Mouse (Mus musculus): Measurements from ENCODE around the gene Tas2r143.
A peak's percentile ranks its signal among the peaks of the same experiment; 100 is the strongest.

Tas2r143 gene

DNA sequence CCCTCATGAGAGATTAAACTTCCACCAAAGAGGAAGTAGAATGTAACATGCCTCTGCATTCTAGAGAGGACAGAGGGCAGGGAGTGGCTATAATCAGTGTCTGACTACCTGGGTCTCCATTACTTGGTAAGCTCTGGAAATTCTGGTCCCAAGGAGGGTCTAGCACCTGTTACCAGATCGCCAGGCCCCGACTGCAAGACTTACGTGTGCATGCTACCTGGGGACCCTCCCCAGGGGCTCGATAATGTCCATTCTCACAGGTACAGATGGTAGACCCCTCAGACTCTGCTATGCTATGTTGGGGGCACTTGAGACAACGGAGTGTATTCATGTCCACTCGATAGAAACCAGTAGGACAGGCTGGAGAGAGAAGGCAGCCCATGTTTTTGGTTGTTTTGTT, 34.8 kb upstream of the Tas2r143 start:
- DNase-seq (ENCODE audit: low read depth, low spot score): no peak

DNA sequence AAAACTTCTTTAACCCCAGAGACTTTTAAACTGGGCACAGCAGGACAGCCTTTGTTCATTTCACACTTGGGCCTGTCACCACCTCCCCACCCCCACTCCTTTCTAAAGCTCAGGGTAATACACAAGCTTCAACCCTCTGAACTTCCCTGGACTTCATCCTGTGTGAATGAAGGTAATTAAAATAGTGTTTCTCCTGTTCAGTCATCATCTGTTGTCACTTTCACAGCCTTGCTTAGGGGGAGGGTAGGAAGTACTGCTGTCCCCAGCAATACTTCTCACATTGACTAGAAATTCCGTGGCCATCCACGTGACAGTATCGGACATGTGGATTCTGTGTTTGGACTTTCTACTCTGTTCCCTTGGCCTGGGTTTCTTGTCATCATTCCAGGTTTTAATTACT, 30.2 kb upstream of the Tas2r143 start:
- no peak for DNase-seq (ENCODE audit: low read depth, low spot score)

DNA sequence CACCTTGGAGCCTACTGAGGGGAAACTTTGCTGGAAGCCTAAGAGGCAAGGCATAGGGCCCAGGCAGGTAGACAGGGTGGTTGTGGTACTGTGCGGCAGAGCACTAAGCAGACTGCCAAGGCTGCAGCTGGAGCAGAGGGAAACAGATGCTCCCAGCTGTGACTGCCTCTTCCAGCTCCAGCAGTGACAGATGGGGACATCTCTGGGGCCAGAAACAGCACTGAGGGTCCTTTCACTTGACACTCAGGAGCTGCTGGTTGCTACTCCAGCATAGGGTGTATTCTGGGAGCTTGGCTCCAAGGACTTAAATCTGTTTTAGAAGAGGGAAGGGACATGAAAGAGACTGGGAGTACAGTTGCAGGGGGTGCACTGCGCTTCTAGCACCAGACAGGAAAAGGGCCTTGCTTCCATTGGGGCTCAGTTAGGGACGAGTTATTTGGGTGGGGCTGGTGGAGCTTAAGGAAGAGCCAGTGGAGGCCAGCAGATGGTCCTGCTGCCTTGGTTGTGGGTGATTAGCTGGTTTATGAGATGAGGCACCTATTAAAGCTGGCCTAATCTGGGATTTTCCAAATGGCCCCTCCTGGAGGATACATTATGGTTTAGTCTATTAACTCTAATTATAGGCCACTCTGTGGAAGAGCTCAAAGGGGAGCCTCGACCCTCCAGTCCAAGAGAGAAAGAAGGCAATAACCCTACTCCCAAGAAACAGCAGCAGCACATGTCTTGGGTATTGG, 29.2 kb upstream of the Tas2r143 start:
- no peak for DNase-seq (ENCODE audit: low read depth, low spot score)

DNA sequence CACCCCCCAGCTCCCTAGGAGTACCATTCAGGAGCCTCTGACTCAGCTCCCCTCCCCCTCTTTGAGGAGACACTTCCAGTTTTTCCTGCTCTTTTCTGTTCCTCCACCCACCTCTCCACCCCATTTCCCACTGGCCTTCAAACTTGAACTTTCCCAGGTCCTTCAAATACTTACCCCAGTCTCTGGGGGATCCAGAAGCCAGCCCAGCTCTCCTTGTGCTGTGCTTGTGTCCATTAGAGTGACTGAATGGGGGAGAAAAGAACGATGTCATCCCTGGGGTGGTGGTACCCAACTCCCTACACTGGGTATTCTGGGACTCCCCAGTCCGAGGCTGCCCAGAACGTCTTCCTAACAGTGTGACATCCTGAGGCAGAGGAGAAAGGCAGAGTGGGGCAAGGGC, 28.0 kb upstream of the Tas2r143 start:
- no peak for DNase-seq (ENCODE audit: low read depth, low spot score)

DNA sequence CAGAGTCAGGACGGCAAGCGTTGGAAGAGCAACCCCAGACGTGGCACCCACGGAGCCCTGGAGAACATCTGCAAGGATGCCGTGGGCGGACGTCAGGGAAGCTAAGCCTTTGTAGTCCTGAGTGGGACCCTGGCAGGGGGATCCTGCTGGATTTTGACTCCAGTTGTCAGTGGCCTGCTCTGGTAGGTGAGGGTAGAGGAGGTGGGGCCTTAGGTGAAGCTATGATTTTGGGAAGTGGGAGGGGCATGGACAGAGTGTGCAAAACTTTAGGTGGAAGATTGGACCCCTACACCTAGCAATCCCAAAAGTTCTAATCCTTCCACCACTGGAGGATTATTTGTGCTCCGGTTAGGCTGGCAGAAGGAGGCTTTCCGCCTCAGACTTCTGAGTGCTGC, 27.6 kb upstream of the Tas2r143 start:
- DNase-seq (ENCODE audit: low read depth, low spot score): no peak

DNA sequence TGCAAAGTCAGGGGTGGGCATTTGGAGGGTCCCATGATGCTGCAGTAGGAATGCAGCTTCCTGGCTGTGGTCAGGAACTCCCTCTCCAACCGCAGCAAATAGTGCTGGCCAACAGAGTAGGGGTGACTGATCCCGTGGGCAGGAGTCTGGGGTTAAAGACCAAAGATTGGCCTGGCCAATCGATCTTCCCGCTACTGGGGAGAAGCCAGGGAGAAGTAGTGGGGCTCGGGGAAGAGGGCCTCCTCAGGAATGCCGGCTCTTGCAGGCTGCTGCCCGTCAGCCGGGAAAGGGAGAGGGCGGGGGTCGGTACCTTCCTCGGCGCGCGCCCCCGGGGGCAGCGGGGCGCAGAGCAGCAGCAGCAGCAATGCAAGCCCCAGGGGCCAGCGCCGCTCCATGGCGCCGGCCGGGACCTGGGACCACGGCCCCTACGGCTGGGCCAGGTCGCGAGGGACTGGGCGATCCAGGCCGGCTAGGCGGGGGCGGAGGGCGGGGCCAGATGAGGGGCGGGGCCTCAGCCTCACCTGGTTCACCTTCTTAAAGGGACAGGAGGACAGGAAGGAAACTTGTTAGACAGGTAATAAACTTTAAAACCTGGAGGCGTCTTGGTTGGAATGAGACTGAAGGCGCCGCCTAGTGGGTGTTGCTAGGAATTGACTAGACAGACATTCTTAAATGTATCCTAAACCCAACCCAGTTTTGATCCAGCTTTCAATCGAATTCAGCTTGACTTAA, 27.1 kb upstream of the Tas2r143 start, which contains the start of gene Epha1:
Epha1 (minus strand) TSS at position 453 of the 732 bp plus-strand sequence.
- DNase-seq (ENCODE audit: low read depth, low spot score): peak; percentile 52

DNA sequence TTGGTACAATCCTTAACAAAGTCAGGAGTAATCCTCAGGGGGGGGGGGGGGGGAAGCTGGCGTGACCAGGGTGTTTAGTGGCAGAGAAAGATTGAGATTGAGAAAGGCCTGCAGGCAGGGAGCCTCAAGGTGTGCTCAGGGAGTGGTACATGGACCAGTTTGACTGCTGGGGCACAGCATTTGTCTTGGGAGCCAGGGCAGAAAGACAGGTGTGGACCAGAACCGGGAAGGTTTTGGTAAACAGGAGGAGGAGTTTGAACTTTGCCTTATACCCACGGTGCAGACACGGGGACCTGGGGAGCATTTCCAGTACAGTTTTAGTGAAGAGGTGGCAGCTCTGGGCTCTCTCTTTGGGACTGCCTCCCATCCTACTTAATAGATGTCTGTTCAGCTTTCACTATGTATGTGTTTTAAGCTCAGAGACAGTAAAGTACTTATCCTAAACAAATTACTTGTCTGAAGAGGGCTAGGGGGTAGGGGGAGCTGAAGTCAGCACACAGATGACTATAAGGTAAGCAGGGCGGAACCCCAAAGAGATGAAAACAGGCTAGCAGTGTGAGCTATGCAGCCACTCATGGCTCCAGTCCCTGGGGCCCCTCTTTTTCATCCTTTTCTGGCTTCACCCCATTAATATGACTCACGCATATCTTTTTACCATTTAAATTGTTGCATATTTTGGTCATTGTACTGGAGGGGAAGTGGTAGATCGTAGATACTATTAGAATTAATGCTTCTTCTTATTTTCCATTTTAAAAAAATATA, 26.2 kb upstream of the Tas2r143 start:
- no peak for DNase-seq (ENCODE audit: low read depth, low spot score)

DNA sequence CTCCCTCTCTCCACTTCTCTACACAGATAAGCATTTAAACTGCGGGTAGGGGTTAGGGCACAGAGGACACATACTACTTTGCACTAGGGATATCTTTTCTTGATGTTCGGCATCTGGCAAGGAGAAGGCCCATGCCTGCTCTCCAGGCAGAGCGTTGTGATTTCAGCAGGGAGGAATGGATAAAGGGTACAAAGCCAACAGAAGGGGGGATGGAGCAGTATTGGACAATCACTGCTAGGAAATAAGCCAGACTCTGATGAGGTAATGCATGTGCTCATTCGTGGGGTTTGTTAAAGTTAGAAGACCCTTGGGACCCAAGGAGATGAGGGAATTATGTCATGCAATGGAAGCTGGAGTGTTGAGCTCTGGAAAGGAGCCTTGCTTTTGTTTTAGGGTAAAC, 25.3 kb upstream of the Tas2r143 start:
- no peak for DNase-seq (ENCODE audit: low read depth, low spot score)

DNA sequence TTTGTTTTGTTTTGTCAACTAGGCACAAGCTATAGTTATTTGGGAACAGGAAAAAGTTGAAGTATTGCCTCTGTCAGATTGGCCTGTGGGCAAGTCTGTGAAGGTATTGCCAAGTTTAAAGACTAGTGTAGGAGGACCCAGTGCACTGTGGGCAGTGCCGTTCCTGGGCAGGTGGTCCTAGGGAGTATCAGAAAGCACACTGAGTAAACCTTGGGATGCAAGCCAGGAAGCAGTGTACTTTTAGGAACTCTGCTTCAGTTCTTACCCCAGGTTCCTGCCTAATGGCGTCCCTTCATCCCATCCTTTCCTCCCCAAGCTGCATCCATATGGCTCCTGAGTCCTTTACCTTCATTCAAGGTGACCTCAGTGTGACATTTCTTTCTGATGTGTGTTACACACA, 24.9 kb upstream of the Tas2r143 start:
- no peak for DNase-seq (ENCODE audit: low read depth, low spot score)

DNA sequence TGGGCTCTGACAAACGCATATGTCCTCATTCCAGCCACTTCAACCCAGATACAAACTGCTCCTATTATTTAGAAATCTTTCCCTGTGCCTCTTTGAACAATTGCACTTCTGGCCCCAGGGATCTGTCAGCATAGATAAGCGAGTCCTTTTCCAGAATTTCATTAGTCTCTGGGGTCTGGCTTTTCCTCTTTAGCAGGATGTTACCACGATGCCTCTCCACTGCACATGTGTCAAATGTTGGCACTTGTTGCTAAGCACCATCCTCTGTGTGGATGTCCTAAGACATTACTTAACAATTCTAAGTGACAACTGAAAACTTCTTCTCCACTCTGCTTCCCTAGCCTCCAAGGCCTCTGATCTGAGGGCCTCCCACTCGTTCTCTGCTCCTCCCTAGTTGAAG, 24.0 kb upstream of the Tas2r143 start:
- DNase-seq (ENCODE audit: low read depth, low spot score): no peak

DNA sequence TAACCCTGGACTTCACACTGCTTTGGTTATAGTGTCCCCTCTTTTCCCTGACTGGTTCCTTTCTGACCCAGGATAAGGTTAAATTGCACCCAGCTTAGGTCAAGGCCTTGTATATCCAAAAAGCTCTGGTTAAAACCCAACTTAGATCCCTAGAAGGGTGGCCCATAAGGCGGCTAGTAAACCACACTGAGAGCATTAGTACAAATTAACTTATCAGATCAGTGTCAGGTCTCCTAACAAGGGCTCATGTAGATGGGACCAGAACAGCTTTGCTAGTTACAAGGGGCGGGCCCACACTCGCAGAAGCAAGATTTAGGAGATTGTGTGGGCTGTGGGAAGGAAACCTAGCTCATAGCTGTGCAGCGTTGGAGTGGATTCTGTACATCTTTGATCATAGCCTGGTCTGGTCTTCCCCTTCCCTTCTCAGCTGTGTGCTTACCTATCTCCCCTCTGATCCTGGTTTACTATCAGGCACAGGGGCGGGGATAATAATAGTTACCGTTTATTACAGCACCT, 23.5 kb upstream of the Tas2r143 start:
- no peak for DNase-seq (ENCODE audit: low read depth, low spot score)

DNA sequence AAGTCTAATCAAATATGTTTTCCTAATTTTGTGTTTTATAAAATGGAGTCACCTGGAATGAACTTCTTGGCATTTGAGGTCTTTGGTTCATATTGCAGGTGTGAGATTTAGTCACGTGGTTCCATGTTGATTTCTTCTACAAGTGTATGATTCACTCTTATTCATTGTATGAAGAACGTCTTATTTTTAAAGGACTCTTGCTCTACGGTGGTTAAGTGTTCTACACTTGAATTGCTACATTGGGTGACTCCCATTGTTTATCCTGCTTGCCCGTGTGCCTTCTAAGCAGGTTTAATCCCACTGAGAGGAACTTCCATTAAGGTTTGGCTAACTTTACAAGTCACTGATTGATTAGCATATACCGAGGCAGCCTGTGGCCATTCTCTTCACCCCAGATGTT, 22.8 kb upstream of the Tas2r143 start:
- DNase-seq (ENCODE audit: low read depth, low spot score): no peak

DNA sequence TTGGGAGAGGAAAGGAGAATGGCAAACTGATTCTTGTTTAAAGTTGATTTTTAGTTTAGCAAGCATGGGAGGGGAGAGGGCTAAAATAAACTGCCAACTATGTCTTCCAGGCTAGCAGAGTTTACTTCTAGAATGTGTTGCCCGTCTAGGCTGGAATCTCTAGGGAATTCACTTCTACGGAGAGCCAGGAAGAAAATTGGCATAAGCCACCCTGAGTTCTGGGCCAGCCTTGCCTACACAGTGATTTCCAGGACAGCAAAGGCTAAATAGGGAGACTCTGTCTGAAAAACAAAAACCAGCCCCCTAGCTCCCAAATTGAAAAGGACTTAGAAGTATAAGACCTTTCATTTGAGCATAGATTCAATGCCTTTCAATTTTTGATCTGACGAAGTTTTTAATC, 20.5 kb upstream of the Tas2r143 start:
- no peak for DNase-seq (ENCODE audit: low read depth, low spot score)

DNA sequence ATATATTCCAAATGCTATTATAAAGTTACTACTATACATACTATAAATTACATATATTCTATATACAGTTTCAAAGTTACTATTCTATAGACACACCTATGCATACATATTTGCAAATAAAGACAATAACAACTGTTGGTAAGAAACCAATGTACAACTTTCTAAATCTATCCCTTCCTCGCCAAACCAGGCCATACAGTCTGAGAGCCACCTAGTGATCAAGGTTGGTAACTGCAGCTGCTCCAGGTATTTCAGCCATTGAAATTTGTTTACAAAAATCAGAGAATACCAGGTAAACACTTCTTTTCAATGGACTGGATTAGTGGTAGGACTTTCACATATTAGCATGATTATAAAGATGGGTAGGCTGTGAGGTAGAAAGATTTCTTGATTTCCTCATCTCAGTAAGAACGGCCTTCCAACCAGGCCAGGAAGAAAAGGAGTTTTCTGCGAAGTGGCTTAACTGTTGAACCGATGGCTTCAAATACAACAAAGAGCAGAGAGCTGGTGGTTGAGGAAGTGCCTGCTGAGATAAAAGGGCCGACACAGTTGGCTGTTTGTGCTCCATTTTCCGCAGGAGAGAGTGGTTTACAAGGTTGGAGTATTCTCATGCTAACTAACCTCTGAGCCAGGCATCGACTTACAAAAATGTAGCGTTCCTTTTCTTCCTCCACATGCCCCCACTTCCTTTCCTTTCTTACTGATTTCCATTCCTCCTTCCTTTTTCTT, 19.5 kb upstream of the Tas2r143 start:
- DNase-seq (ENCODE audit: low read depth, low spot score): peak; percentile 42

DNA sequence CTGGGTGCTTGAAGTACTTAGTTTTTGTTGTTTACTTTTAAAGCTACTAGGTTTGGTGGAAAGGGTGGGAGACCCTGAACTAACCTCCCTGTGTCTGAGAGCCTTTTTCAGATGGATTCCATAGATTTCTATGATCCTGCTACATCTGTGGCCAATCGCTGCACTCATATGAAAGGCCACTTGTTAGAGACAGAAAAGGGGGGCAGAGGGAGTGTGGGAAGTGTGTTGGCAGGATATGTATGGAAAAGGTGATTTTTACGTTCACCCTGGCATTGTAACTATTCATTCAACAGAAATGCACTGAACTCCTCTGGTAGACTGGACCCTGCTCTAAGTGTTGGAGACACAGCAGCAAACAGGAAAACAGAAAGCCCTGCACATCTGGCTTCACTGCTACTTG, 18.8 kb upstream of the Tas2r143 start:
- no peak for DNase-seq (ENCODE audit: low read depth, low spot score)

DNA sequence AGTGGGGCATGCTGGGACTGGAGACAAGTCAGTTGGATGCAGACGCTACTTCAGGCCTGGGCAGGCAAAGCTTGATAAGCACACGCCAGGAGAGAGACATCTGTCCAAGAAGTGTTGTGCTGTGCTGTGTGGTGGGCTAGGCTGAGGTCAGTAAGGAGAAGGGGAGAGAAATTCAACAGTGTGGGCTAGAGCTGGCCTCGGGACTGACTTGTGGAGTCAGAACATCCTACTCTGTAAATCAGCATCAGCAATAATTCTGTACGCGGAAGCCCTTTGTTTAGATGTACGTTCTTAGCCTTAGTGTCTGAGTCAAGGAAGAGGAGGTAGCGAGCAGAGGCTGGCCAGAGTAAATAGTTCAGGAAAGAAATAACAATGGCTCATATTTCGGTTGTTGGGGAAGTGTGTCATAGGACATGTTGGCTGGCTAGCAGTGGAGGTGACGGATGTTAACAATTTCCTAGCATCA, 18.1 kb upstream of the Tas2r143 start:
- no peak for DNase-seq (ENCODE audit: low read depth, low spot score)

DNA sequence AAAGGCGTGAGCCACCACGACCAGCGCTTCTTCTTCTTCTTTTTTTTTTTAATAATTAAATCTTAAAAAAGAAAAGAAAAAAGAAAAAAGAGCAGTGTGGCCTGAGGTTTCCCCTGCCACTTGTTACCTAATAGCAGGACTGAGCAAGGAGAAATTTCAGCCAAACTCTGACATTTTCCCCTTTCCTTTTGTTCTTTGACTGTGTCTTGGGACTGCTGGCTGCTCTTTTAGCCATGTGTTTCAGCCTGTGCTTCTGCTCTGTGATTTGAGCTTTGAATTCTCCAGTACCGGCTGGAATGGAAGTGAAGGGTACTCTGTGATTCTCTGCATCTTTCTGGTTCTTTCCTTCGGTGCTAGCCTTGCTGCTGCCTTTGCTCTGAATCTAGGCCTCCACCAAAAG, 16.7 kb upstream of the Tas2r143 start:
- DNase-seq (ENCODE audit: low read depth, low spot score): no peak

DNA sequence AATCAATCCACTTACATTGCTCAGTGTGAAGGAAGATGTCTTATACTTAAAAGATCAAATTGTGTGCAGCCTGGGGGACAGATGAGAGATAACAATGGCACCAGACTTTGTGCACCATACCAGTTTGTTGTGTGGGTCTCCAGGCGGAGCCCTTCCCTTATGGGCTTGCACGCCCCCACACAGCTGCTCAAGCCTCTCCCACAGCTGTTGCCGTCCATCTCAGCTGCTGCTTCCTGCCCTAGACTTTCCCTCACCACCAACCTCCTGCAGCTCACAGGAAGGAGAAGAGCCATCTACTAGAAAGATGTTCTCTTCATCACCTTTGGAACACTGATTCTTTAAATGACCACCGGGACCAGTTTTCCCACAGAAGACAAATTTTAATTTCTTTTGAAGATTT, 14.4 kb upstream of the Tas2r143 start:
- no peak for DNase-seq (ENCODE audit: low read depth, low spot score)

DNA sequence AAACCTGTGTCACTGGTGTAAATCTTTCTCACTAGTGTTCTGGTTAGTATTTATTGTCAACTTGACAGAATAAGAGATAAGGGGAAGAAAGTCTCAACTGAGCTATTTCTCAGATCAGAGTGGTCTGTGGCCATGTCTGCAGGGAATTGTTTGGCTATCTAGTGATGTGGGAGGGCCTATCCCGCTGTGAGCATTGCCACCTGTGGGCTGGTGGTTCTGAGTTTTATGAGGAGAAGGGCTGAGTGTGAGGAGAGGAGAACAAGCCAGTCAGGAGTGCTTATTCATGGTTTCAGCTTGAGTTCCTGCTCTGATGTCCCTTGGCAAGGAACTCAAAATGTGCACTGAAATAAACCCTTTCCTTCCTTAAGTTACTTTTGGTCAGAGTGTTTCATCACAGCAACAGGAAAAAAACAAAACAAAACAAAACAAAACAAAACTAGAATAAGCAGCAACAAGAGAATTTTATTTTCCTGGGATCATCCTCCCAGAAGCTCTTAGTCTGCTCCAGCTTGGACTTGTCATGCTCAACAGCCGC, 8.2 kb upstream of the Tas2r143 start:
- DNase-seq (ENCODE audit: low read depth, low spot score): no peak

DNA sequence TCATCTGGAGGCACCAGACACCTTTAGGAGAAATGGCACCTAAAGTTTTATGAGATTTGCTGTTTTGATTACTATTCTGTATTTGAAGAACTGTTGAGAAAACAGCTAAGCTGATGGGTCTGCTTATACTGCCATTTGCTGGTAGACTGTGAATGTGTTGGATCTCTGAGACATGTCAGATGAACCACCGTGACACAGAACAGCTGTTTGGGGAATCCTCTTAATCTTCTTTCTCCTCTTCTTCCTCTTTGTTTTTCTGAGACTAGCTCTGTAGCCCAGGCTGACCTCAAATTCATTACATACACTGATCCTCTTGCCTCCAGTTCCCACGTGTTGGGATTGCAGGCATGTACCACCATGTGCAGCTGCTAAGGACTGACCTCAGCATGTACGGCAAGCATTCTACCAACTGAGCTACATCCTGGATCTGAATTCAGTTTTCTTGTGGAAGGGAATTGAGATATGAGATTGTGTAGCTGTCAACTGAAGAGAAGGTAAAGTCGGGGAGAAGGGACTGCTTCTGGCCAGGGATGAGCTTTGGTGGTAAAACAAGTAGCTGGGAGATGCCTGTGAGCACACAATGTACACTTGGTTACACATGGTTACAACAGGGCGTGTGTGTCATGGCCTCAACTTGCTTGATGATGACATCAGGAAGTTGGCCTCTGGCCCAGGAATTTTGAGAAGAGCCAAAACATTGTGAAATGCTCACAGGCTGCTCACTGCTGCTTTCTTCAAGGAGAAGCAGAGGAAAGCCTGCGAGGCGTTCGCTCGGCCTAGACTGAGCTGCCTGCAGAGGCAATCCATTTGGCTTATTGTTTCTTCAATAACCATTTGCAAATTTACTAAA, 3.9 kb upstream of the Tas2r143 start:
- peak; percentile 24 for DNase-seq (ENCODE audit: low read depth, low spot score)

Data from A20 (cell line).